In the genomic region with DNA sequence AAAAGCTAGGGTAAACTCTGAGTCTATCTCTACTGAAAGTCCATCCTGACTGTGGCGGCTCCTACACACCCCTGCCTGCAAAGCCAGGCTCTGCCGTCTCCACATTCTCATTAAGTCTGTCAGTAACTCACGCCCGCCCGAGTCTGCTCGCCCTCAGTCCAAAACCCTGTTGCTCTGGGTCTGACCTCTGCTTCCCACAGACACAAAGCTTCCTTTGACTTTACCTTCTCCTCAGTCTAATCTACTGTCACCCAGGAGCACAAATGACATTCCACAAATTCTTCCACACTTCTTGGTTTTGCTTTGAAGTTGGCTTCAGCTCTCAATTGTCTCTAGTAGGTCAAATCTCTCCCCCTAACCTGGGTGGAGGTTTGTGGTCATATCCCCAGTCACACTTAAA, we compare ENCODE assay signal across 23 mouse cellular contexts. TPM values are rescaled to one million over a fixed set of nuclear protein-coding genes. Genes with fewer than 3 reads are reported as not detected.
DNase-seq lines count a peak whose midpoint lies in the region; ATAC-seq lines count a peak whose summit lies in the region.
"Had no signal": no experiment of that assay in that cellular context is flagged by ENCODE, and none has a peak within 500 bp of the region (broad histone marks: within the 10 kb centered on the region; RNA-seq: fewer than 3 reads in every experiment).

No protein-coding gene starts in this region.

- H3K4me1 ChIP-seq in heart, embryonic 10.5 days: peaks cover 13% of the 10 kb centered on the region
- peaks cover 12% of the 10 kb centered on the region; the same call in 1 of the 2 replicates for H3K4me1 ChIP-seq in hindbrain, embryonic 10.5 days (replicated peaks)
- peaks cover 6% of the 10 kb centered on the region; the same call in 1 of the 2 replicates for H3K4me1 ChIP-seq in hindbrain, embryonic 12.5 days
- H3K4me1 ChIP-seq in embryonic facial prominence, embryonic 10.5 days: peaks cover 21% of the 10 kb centered on the region
- H3K4me1 ChIP-seq: embryonic facial prominence, embryonic 15.5 days; forebrain, embryonic 15.5 days; hindbrain, embryonic 15.5 days had no signal

- H3K4me3 ChIP-seq in heart, embryonic 10.5 days: no peak overlapping the region
- H3K4me3 ChIP-seq in hindbrain, embryonic 10.5 days: no peak overlapping the region
- H3K4me3 ChIP-seq in hindbrain, embryonic 12.5 days: no peak overlapping the region
- no peak overlapping the region for H3K4me3 ChIP-seq in embryonic facial prominence, embryonic 10.5 days
- H3K4me3 ChIP-seq: embryonic facial prominence, embryonic 15.5 days; forebrain, embryonic 15.5 days; hindbrain, embryonic 15.5 days; left cerebral cortex, adult 2 months; liver, embryonic 13.5 days; neural tube, embryonic 13.5 days had no signal

- DNase-seq in heart, embryonic 10.5 days (ENCODE audit: low spot score): no peak
- no peak for DNase-seq in heart, adult 18-20 months
- DNase-seq in hindbrain, embryonic 10.5 days (ENCODE audit: low spot score): peak; percentile 34
- peak; percentile 49 for DNase-seq in R1 (ENCODE audit: low read depth, low spot score)
- peak; percentile 37 for DNase-seq in embryonic facial prominence, embryonic 10.5 days (ENCODE audit: low spot score)
- DNase-seq in cerebellum, postnatal 10 days: no peak
- DNase-seq: adrenal gland, postnatal 36 days; cerebellum, adult 9-11 months; heart, postnatal 36 days; kidney, adult 2 months; layer of hippocampus, adult 9-11 months; liver, embryonic 13.5 days; lung, adult 2 months; lung, postnatal 14 days; midbrain, embryonic 14.5 days; retina, postnatal 1 day; thymus, postnatal 25 days had no signal

- no peak overlapping the region for H3K9ac ChIP-seq in hindbrain, embryonic 12.5 days
- H3K9ac ChIP-seq: embryonic facial prominence, embryonic 15.5 days; forebrain, embryonic 15.5 days; hindbrain, embryonic 15.5 days; liver, embryonic 13.5 days; neural tube, embryonic 13.5 days had no signal

- H3K9me3 ChIP-seq in heart, embryonic 10.5 days: no peaks in the 10 kb centered on the region
- H3K9me3 ChIP-seq in hindbrain, embryonic 10.5 days: no peaks in the 10 kb centered on the region
- no peaks in the 10 kb centered on the region for H3K9me3 ChIP-seq in hindbrain, embryonic 12.5 days (replicated peaks)
- H3K9me3 ChIP-seq in embryonic facial prominence, embryonic 10.5 days: no peaks in the 10 kb centered on the region
- H3K9me3 ChIP-seq: embryonic facial prominence, embryonic 15.5 days; forebrain, embryonic 15.5 days; hindbrain, embryonic 15.5 days; liver, embryonic 13.5 days; neural tube, embryonic 13.5 days had no signal

- peak overlapping the region; percentile 43; the same call in 1 of the 2 replicates for H3K27ac ChIP-seq in heart, embryonic 10.5 days
- H3K27ac ChIP-seq in hindbrain, embryonic 10.5 days: no peak overlapping the region
- H3K27ac ChIP-seq in hindbrain, embryonic 12.5 days: no peak overlapping the region
- H3K27ac ChIP-seq in embryonic facial prominence, embryonic 10.5 days (replicated peaks): no peak overlapping the region
- H3K27ac ChIP-seq: embryonic facial prominence, embryonic 15.5 days; forebrain, embryonic 15.5 days; hindbrain, embryonic 15.5 days; left cerebral cortex, adult 2 months; liver, embryonic 13.5 days; neural tube, embryonic 13.5 days had no signal

- H3K4me2 ChIP-seq in hindbrain, embryonic 12.5 days (replicated peaks): no peak overlapping the region
- H3K4me2 ChIP-seq: embryonic facial prominence, embryonic 15.5 days; forebrain, embryonic 15.5 days; hindbrain, embryonic 15.5 days; liver, embryonic 13.5 days; neural tube, embryonic 13.5 days had no signal

- peaks cover 40% of the 10 kb centered on the region for H3K36me3 ChIP-seq in heart, embryonic 10.5 days
- peaks cover 11% of the 10 kb centered on the region; the same call in 1 of the 2 replicates for H3K36me3 ChIP-seq in hindbrain, embryonic 10.5 days
- peaks cover 18% of the 10 kb centered on the region for H3K36me3 ChIP-seq in hindbrain, embryonic 12.5 days
- 0 out of 2 replicates have a peak, but pooled peaks cover 3% of the 10 kb centered on the region for H3K36me3 ChIP-seq in embryonic facial prominence, embryonic 10.5 days (replicated peaks)
- H3K36me3 ChIP-seq: embryonic facial prominence, embryonic 15.5 days had no signal

- no peak for ATAC-seq in hindbrain, embryonic 12.5 days (ENCODE audit: low FRiP score)
- ATAC-seq: forebrain, embryonic 15.5 days had no signal

- H3K27me3 ChIP-seq in heart, embryonic 10.5 days (ENCODE audit: insufficient read depth, poor library complexity, severe bottlenecking): no peaks in the 10 kb centered on the region
- no peaks in the 10 kb centered on the region for H3K27me3 ChIP-seq in hindbrain, embryonic 10.5 days (ENCODE audit: insufficient read depth, poor library complexity, severe bottlenecking)
- H3K27me3 ChIP-seq in hindbrain, embryonic 12.5 days: no peaks in the 10 kb centered on the region
- no peaks in the 10 kb centered on the region for H3K27me3 ChIP-seq in embryonic facial prominence, embryonic 10.5 days (replicated peaks; ENCODE audit: low read depth, poor library complexity, severe bottlenecking)
- H3K27me3 ChIP-seq: embryonic facial prominence, embryonic 15.5 days; forebrain, embryonic 15.5 days; hindbrain, embryonic 15.5 days; liver, embryonic 13.5 days; neural tube, embryonic 13.5 days had no signal

- WGBS in heart, embryonic 10.5 days: 7% methylated on average over 6 of the region's 6 CpGs
- 10% methylated on average over 6 of the region's 6 CpGs for WGBS in hindbrain, embryonic 10.5 days
- 14% methylated on average over 6 of the region's 6 CpGs for WGBS in hindbrain, embryonic 12.5 days
- WGBS in embryonic facial prominence, embryonic 10.5 days: 8% methylated on average over 6 of the region's 6 CpGs

RNA-seq across cellular contexts. Expression of gene Pdlim1, which starts 46.9 kb away (rescaled TPM):
- 262 and 337 TPM in 2 replicates for polyA plus RNA-seq in heart, embryonic 10.5 days (2016; fragmentation: Nextera tagmentation; extraction: Ambion mirVana)
- total RNA-seq in heart, adult 18-20 months (2021): 100 to 1,000 TPM; 119 to 169 TPM
- 105 and 123 TPM in 2 replicates for polyA plus RNA-seq in hindbrain, embryonic 10.5 days (2016; fragmentation: Nextera tagmentation; extraction: Ambion mirVana)
- 49.0 and 55.3 TPM in 2 replicates for polyA plus RNA-seq in hindbrain, embryonic 12.5 days (2016; fragmentation: Nextera tagmentation; extraction: Ambion mirVana)
- polyA plus RNA-seq in embryonic facial prominence, embryonic 10.5 days (2016; fragmentation: Nextera tagmentation; extraction: Ambion mirVana): 122 and 133 TPM in 2 replicates

Comparison
In these comparisons a context has a peak if more than half of its experiments do, and no peak if none do; other contexts are left out.
1. DNase-seq: peak in hindbrain, embryonic 10.5 days (single experiment), R1 (single experiment) and embryonic facial prominence, embryonic 10.5 days (single experiment); none in heart, embryonic 10.5 days (single experiment), heart, adult 18-20 months (0 of 2) and cerebellum, postnatal 10 days (0 of 2).